9 mouse cellular contexts compared by ENCODE assay signal in the genomic region with DNA sequence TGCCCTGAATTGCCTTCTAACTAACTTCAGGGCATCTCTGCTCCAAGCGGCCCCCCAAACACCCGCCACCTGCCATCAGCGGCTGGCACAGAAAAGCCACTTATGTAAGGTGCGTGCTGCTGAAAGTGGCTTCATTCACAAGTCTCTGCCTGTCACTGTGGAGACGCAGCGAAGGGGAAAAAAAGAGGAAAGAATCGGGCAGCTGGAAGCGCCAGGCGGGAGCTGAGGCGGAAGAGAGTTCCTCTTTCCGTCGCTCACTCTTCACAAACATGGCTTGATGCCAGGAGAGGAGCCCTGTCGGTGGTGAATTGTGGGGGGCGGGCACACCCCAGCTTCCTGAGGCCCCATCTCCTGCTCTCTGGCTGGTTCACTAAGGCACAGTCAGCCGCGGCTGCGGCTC. TPM values are rescaled to one million over a fixed set of nuclear protein-coding genes. Genes with fewer than 3 reads are reported as not detected.
DNase-seq lines count a peak whose midpoint lies in the region; ATAC-seq and TF ChIP-seq lines count a peak whose summit lies in the region.
"Had no signal": no experiment of that assay in that cellular context is flagged by ENCODE, and none has a peak within 500 bp of the region (broad histone marks: within the 10 kb centered on the region; RNA-seq: fewer than 3 reads in every experiment).

No protein-coding gene starts in this region.

- peak overlapping the region; percentile 13 for H3K4me3 ChIP-seq in forebrain, postnatal 0 days (ENCODE audit: low read depth, low read length)
- H3K4me3 ChIP-seq in neural tube, embryonic 15.5 days (replicated peaks): peak overlapping the region; percentile 13; the same call in 1 of the 2 replicates
- H3K4me3 ChIP-seq in heart, adult 2 months: no peak overlapping the region

- H3K4me2 ChIP-seq in forebrain, postnatal 0 days (ENCODE audit: low read depth): peak overlapping the region; percentile 42
- peak overlapping the region; percentile 53 for H3K4me2 ChIP-seq in neural tube, embryonic 15.5 days

- peak overlapping the region; percentile 40; the same call in 1 of the 2 replicates for H3K27ac ChIP-seq in forebrain, postnatal 0 days (ENCODE audit: low read depth, low read length)
- peak overlapping the region; percentile 43; the same call in 1 of the 2 replicates for H3K27ac ChIP-seq in neural tube, embryonic 15.5 days (replicated peaks)
- no peak overlapping the region for H3K27ac ChIP-seq in heart, adult 2 months

- H3K9ac ChIP-seq in forebrain, postnatal 0 days: peak overlapping the region; percentile 40; the same call in 1 of the 2 replicates
- H3K9ac ChIP-seq in neural tube, embryonic 15.5 days (replicated peaks): peak overlapping the region; percentile 26; the same call in 1 of the 2 replicates
- no peak overlapping the region for H3K9ac ChIP-seq in heart, adult 2 months (ENCODE audit: low read depth, low read length)

- no peaks in the 10 kb centered on the region for H3K9me3 ChIP-seq in forebrain, postnatal 0 days (ENCODE audit: low read length)
- H3K9me3 ChIP-seq in neural tube, embryonic 15.5 days (replicated peaks): no peaks in the 10 kb centered on the region

- intact Hi-C loops in heart, adult 2 months (cut with DNase I): no loop called here

- H3K36me3 ChIP-seq in forebrain, postnatal 0 days (ENCODE audit: insufficient read depth): no peaks in the 10 kb centered on the region
- no peaks in the 10 kb centered on the region for H3K36me3 ChIP-seq in neural tube, embryonic 15.5 days
- no peaks in the 10 kb centered on the region for H3K36me3 ChIP-seq in heart, adult 2 months (ENCODE audit: control insufficient read depth, insufficient read depth, low read length)

- TF ChIP-seq CTCF in forebrain, postnatal 0 days (IDR thresholded peaks at IDR 0.05; ENCODE audit: low read depth): no peak
- no peak for TF ChIP-seq CTCF in heart, adult 2 months (IDR thresholded peaks at IDR 0.05)

- no peak for TF ChIP-seq EP300 in heart, adult 2 months (IDR thresholded peaks at IDR 0.05; ENCODE audit: insufficient read depth, low read depth, low read length)

- ATAC-seq in forebrain, postnatal 0 days: peak; percentile 58
- 0 out of 2 replicates have a peak, but pooled peaks have one; percentile 40 for ATAC-seq in neural tube, embryonic 15.5 days (ENCODE audit: low FRiP score)

- H3K27me3 ChIP-seq in forebrain, postnatal 0 days (ENCODE audit: insufficient read depth, low read length): no peaks in the 10 kb centered on the region
- H3K27me3 ChIP-seq in neural tube, embryonic 15.5 days (replicated peaks): peaks cover 24% of the 10 kb centered on the region; the same call in 1 of the 2 replicates
- H3K27me3 ChIP-seq in heart, adult 2 months (ENCODE audit: control insufficient read depth, insufficient read depth, low read length): peaks cover 1% of the 10 kb centered on the region; the same call in 1 of the 2 replicates

- no peak for TF ChIP-seq POLR2A in heart, adult 2 months (IDR thresholded peaks at IDR 0.05; ENCODE audit: insufficient read depth, low read depth, low read length)

- no peaks in the 10 kb centered on the region for H3K79me2 ChIP-seq in heart, adult 2 months (replicated peaks; ENCODE audit: control insufficient read depth, insufficient read depth, low read length)

- peak; percentile 47 to 73 for DNase-seq in frontal cortex, postnatal 36 days (ENCODE audit: low spot score in 2 of 2)
- no peak for DNase-seq in frontal cortex, postnatal 10 days (ENCODE audit: low spot score in 2 of 2)
- DNase-seq in c-Kit-positive CD71-negative TER-119-negative erythroid progenitor cells, embryonic 14.5 days (ENCODE audit: low read depth): peak; percentile 13
- DNase-seq in forebrain, postnatal 0 days: peak; percentile 67
- no peak for DNase-seq in gastrocnemius, postnatal 10 days
- DNase-seq in heart, adult 2 months: no peak
- DNase-seq in spleen, postnatal 4 days (ENCODE audit: low spot score in 2 of 2): no peak

- H3K4me1 ChIP-seq in forebrain, postnatal 0 days (ENCODE audit: insufficient read depth): peaks cover 18% of the 10 kb centered on the region; the same call in 1 of the 2 replicates
- H3K4me1 ChIP-seq in neural tube, embryonic 15.5 days: peaks cover 33% of the 10 kb centered on the region
- no peaks in the 10 kb centered on the region for H3K4me1 ChIP-seq in heart, adult 2 months (ENCODE audit: control insufficient read depth, insufficient read depth, low read length)

- WGBS in forebrain, postnatal 0 days: 4% methylated on average over 17 of the region's 17 CpGs
- WGBS in neural tube, embryonic 15.5 days: 11% methylated on average over 17 of the region's 17 CpGs
- 22% methylated on average over 17 of the region's 17 CpGs for WGBS in heart, adult 2 months

RNA-seq across cellular contexts. Expression of gene Rph3a, which starts 6.1 kb away (rescaled TPM):
- 39.2 and 44.1 TPM in 2 replicates for total RNA-seq in forebrain, postnatal 0 days (2014; rRNA removed)
- 29.5 and 36.4 TPM in 2 replicates for polyA plus RNA-seq in forebrain, postnatal 0 days (2015; fragmentation: Nextera tagmentation; extraction: Ambion mirVana)
- 22.1 and 25.6 TPM in 2 replicates for polyA plus RNA-seq in neural tube, embryonic 15.5 days (2015; fragmentation: Nextera tagmentation; extraction: Ambion mirVana)
- total RNA-seq in gastrocnemius, postnatal 10 days (2021): under 1 TPM; 0.35 to 0.47 TPM
- not detected for total RNA-seq in heart, adult 2 months (2021)
- 0.06 TPM in 1 of 2 replicates, not detected in the other for polyA plus RNA-seq in heart, adult 2 months (2012; rRNA removed)
- polyA plus RNA-seq: heart, embryonic 16.5 days had no signal

Comparison
In these comparisons a context has a peak if more than half of its experiments do, and no peak if none do; other contexts are left out.
1. DNase-seq: peak in frontal cortex, postnatal 36 days (2 of 2), c-Kit-positive CD71-negative TER-119-negative erythroid progenitor cells, embryonic 14.5 days (single experiment) and forebrain, postnatal 0 days (single experiment); none in frontal cortex, postnatal 10 days (0 of 2), gastrocnemius, postnatal 10 days (single experiment), heart, adult 2 months (0 of 2) and spleen, postnatal 4 days (0 of 2).
2. RNA of gene Rph3a, which starts 6.1 kb away (total RNA-seq): 39.2 to 44.1 TPM in forebrain, postnatal 0 days; 0.35 to 0.47 TPM in gastrocnemius, postnatal 10 days and not detected in heart, adult 2 months; every median in the first group is over 10 times any median in the second.